Mouse (Mus musculus) heart, postnatal 0 days (tissue): ENCODE data around the gene Mrpl42. TPM values are rescaled to one million over a fixed set of nuclear protein-coding genes. Genes with fewer than 3 reads are reported as not detected.
A peak's percentile ranks its signal among the peaks of the same experiment; 100 is the strongest.
"Not testable (repeated sequence)": the region's sequence is repeated elsewhere in the genome, so short reads cannot be mapped to it uniquely, and the experiment has no call there.

ENCODE experiments used
- ATAC-seq: fragments of 200-750 bp; cut with Nextera tagmentation; 2 replicates; pipeline ENCODE4 v1.8.0; 2017; ENCODE audit warnings: low read depth, moderate number of reproducible peaks, moderate library complexity; ENCODE audit not compliant: insufficient read depth
- DNase-seq: peaks from one replicate; pipeline ENCODE4 v3.0.0-alpha.2; 2016; ENCODE audit warnings: low spot score
- H3K27ac ChIP-seq: fragments of 300-500 bp; sonication (generic); 2 replicates; pipeline ENCODE4 v1.5.1; 2014; ENCODE audit warnings: low read depth, mild to moderate bottlenecking
- H3K27me3 ChIP-seq: fragments of 300-500 bp; sonication (generic); 2 replicates; pipeline ENCODE4 v1.6.1; 2014; ENCODE audit warnings: low read length, mixed read lengths; ENCODE audit not compliant: control insufficient read depth, insufficient read depth
- H3K36me3 ChIP-seq: fragments of 300-500 bp; sonication (generic); replicated peaks from 2 replicates; pipeline ENCODE4 v1.6.1; 2014; ENCODE audit warnings: low read length, mixed read lengths; ENCODE audit not compliant: control insufficient read depth, insufficient read depth
- H3K4me1 ChIP-seq: fragments of 300-500 bp; sonication (generic); 2 replicates; pipeline ENCODE4 v1.6.1; 2014; ENCODE audit warnings: antibody characterized with exemption; ENCODE audit not compliant: control insufficient read depth, insufficient read depth
- H3K4me2 ChIP-seq: fragments of 300-500 bp; sonication (generic); 2 replicates; pipeline ENCODE4 v1.6.1; 2014; ENCODE audit warnings: low read depth, mild to moderate bottlenecking, low read length, moderate library complexity
- H3K4me3 ChIP-seq: fragments of 300-500 bp; sonication (generic); 2 replicates; pipeline ENCODE4 v1.5.1; 2014; ENCODE audit warnings: low read depth, low read length
- H3K9ac ChIP-seq: fragments of 300-500 bp; sonication (generic); replicated peaks from 2 replicates; pipeline ENCODE4 v1.6.1; 2014; ENCODE audit warnings: low read depth, low read length, mixed read lengths
- H3K9me3 ChIP-seq: fragments of 300-500 bp; sonication (generic); replicated peaks from 2 replicates; pipeline ENCODE4 v1.6.1; 2016; ENCODE audit warnings: low read length; ENCODE audit not compliant: control insufficient read depth
- CTCF ChIP-seq: IDR thresholded peaks from 2 replicates; pipeline ENCODE4 v1.5.1; 2016; ENCODE audit warnings: antibody characterized with exemption, control low read depth, low read depth
- EP300 ChIP-seq: IDR thresholded peaks from 2 replicates; pipeline ENCODE4 v1.6.1; 2016; ENCODE audit warnings: antibody characterized with exemption, low read depth
- WGBS: fragments of 180-500 bp; shearing (Covaris S2); extraction: QIAGEN DNeasy Blood & Tissue Kit; methylation state at CpG from one replicate; pipeline ENCODE4 v1.1.7; 2014; 5-methylcytosine and 5-hydroxymethylcytosine counted together
- polyA plus RNA-seq: library from polyadenylated mRNA; unstranded; fragments of >200 nt; fragmentation: Nextera tagmentation; extraction: Ambion mirVana; gene quantifications from 2 replicates; pipeline ENCODE4 v1.2.1, GENCODE M21; 2015
- total RNA-seq: library from RNA; depleted of rRNA; stranded (reverse); fragments of >200 nt; gene quantifications from 2 replicates; pipeline ENCODE4 v1.2.3, GENCODE M21; 2014; ENCODE audit warnings: low replicate concordance; rRNA removed

The Mrpl42 gene
- 524 and 645 TPM in 2 replicates for total RNA-seq
- polyA plus RNA-seq = 928 and 1,023 TPM in 2 replicates

DNA sequence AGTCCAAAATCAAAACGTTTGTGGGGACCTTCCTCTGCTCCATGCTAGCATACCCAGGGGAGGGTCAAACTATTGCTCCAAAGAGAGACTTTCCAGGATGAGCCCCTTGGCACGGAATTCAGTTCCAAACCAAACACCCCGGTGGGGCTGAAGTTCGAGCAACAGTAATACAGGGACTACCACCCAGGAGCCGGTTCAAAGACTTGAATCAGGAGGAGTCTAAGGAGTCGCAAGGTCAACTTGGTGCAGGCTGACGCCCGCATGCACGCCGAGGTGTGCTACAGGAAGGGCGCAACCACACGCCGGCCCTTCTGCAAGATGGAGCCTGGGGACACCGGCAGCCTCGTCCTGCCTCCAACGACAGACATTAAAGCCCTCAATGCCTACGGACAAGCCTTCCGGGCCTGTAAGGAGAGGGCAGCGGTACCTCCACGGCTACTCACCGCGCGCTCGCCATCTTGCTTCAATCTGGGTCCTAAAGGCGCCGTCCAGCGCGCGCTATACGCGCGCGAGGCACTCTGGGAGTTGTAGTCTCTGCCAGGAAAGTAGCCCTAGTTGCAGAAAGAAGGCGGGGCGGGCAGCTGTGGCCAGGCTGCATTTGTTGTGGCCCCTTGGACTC, at the start of gene Mrpl42:
TSS of gene Mrpl42 (minus strand) at position 478 of the 619 bp plus-strand sequence.
- Histone ChIP-seq H3K9me3 (no peaks in the 10 kb centered on the region), H3K4me1 (0 out of 2 replicates have a peak, but pooled peaks cover 12% of the 10 kb centered on the region), H3K9ac (peak within 1 kb of the TSS; percentile 77), H3K36me3 (peaks cover 13% of the 10 kb centered on the region), H3K4me2 (peak within 1 kb of the TSS; percentile 62), H3K27ac (peak within 1 kb of the TSS; percentile 93), H3K27me3 (no peaks in the 10 kb centered on the region), H3K4me3 (peak within 1 kb of the TSS; percentile 84)
- peak; percentile 96 for ATAC-seq
- peak; percentile 89 for DNase-seq
- under 1% methylated on average over 35 of the region's 35 CpGs for WGBS
- TF ChIP-seq EP300 = peak; percentile 56; the same call in 1 of the 2 replicates
- TF ChIP-seq CTCF = no peak

DNA sequence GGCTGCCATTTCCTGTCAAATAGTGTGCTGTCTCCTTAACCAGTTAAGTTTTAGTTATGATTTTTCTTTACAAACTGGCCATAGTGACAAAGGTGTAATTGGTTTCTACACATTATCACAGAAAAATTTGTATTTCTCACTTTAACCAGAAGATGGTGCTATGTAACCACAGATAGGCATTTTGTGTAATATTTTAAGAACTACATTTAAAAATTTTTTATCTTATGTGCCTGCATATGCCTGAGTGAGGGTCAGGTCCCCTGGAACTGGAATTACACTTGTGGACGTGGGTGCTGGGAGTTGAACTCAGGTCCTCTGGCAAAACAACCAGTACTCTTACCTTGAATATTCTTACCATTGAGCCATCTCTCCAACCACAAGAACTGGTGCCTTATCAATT, 48.8 kb upstream of the Mrpl42 start:
- DNase-seq = no peak
- WGBS = 53% methylated on average over 1 of the region's 1 CpGs
- Histone ChIP-seq H3K4me1 (no peaks in the 10 kb centered on the region), H3K9ac (no peak overlapping the region), H3K36me3 (peaks cover 60% of the 10 kb centered on the region), H3K9me3 (no peaks in the 10 kb centered on the region), H3K4me3 (no peak overlapping the region), H3K27ac (no peak overlapping the region), H3K27me3 (no peaks in the 10 kb centered on the region), H3K4me2 (no peak overlapping the region)
- TF ChIP-seq EP300 (no peak), CTCF (peak; percentile 45)
- ATAC-seq = no peak

- not testable (repeated sequence) for H3K9ac ChIP-seq, H3K9me3 ChIP-seq, DNase-seq, H3K27me3 ChIP-seq, H3K4me3 ChIP-seq, H3K4me2 ChIP-seq, H3K27ac ChIP-seq, H3K4me1 ChIP-seq, ATAC-seq
- WGBS = 44% methylated on average over 5 of the region's 5 CpGs
- peaks cover 65% of the 10 kb centered on the region for H3K36me3 ChIP-seq
Measured at GRCm38 (mm10) chr10:95549080-95549479, 47.3 kb upstream of the Mrpl42 start.

DNA sequence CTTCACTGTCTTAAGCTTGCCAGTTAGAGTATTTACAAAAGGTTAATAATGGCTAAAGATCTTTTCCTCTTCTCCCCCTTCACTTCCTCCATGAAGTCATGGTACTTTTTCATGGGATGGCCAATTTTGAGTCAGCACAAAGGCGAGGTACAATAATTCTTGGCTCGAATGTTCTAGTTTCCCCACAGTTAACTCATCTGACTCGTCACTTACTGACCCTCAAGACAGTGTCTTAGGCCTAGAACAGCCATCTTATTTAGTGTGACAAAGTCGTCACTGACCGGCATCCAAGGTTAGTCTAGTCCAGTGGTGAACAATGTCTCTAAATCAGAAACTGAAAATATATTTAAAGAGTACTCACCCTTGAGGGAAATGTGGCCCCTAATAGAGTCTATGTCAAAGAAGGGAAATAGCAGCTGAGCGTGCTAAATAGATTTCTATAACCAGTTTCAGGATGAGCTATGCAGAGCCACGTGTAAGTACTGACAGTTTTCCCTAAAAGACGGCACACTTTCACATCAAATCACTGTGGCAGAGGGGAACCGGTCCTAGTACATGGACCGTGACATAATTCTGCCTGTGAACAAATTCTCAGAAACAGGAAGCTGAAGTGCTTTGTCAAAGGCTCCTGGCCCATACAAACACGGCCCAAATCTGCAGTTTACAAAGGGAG, 46.5 kb upstream of the Mrpl42 start:
- Histone ChIP-seq H3K36me3 (peaks cover 67% of the 10 kb centered on the region), H3K9me3 (no peaks in the 10 kb centered on the region), H3K4me1 (no peaks in the 10 kb centered on the region), H3K27me3 (no peaks in the 10 kb centered on the region), H3K4me3 (no peak overlapping the region), H3K4me2 (no peak overlapping the region), H3K9ac (no peak overlapping the region), H3K27ac (no peak overlapping the region)
- 74% methylated on average over 11 of the region's 11 CpGs for WGBS
- no peak for DNase-seq
- no peak for ATAC-seq
- TF ChIP-seq EP300 = no peak
- TF ChIP-seq CTCF = no peak

DNA sequence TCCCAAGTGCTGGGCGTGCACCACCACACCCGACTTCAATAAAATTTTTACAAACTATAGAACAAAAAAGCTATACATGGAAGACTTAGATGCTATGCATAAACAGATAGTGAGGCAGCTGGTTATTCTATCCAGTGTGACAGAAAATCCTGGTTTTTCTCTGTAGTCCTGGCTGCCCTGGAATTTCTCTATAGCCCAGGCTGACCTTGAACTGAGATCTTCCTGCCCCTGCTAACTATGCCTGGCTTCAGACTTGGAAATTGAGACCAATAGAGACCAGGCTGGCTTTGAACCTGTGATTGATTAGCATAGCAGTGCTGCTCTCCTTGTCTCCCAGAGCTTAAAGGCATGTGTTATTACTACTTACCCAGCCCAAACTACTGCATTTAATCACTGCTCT, 44.4 kb upstream of the Mrpl42 start:
- Histone ChIP-seq H3K27me3 (no peaks in the 10 kb centered on the region), H3K9me3 (no peaks in the 10 kb centered on the region), H3K36me3 (peaks cover 67% of the 10 kb centered on the region), H3K4me2 (no peak overlapping the region), H3K4me3 (no peak overlapping the region), H3K4me1 (no peaks in the 10 kb centered on the region), H3K27ac (no peak overlapping the region), H3K9ac (no peak overlapping the region)
- WGBS = 92% methylated on average over 2 of the region's 2 CpGs
- TF ChIP-seq CTCF = no peak
- ATAC-seq (no peak), DNase-seq (no peak)
